Mouse (Mus musculus): ENCODE results near the gene Sdhb. TPM values are rescaled to one million over a fixed set of nuclear protein-coding genes. Genes with fewer than 3 reads are reported as not detected.

The Sdhb gene
- total and polyA plus RNA-seq, 2 experiments from 2014 or later = 194 to 529 TPM

- H3K36me3 ChIP-seq (ENCODE audit: insufficient read depth, low read length) = peaks cover 52% of the 10 kb centered on the region
Observed at GRCm38 (mm10) chr4:140992215-140992614, 31.2 kb downstream of the Sdhb start.

GRCm38 (mm10) chr4:140993846-140994245, 32.8 kb downstream of the Sdhb start:
- ATAC-seq (ENCODE audit: low FRiP score) = no peak
- peaks cover 66% of the 10 kb centered on the region for H3K36me3 ChIP-seq (ENCODE audit: insufficient read depth, low read length)
- WGBS = 90% methylated on average over 8 of the region's 8 CpGs

More at GRCm38 (mm10) chr4:140992215-140992614, 31.2 kb downstream of the Sdhb start:
- no peak for DNase-seq (ENCODE audit: low spot score)
- H3K27me3 ChIP-seq (ENCODE audit: insufficient read depth, low read length) = no peaks in the 10 kb centered on the region
- no peak overlapping the region for H3K9ac ChIP-seq (replicated peaks; ENCODE audit: low read length, poor library complexity, severe bottlenecking)
- H3K4me1 ChIP-seq (ENCODE audit: insufficient read depth, low read length) = peaks cover 6% of the 10 kb centered on the region; the same call in 1 of the 2 replicates
- H3K4me2 ChIP-seq (ENCODE audit: low read depth, low read length, poor library complexity, severe bottlenecking) = no peak overlapping the region
- no peak overlapping the region for H3K4me3 ChIP-seq (ENCODE audit: low read depth, low read length)
- no peak for ATAC-seq (ENCODE audit: low FRiP score)
- no peak for TF ChIP-seq CTCF (IDR thresholded peaks at IDR 0.05)
- no peak overlapping the region for H3K27ac ChIP-seq (ENCODE audit: low read depth, low read length)
- WGBS = 83% methylated on average over 20 of the region's 20 CpGs
- no peaks in the 10 kb centered on the region for H3K9me3 ChIP-seq (ENCODE audit: low read length)

GRCm38 (mm10) chr4:140995811-140996210, 34.8 kb downstream of the Sdhb start:
- no peaks in the 10 kb centered on the region for H3K27me3 ChIP-seq (ENCODE audit: insufficient read depth, low read length)
- WGBS = 93% methylated on average over 8 of the region's 8 CpGs

More at GRCm38 (mm10) chr4:140993846-140994245, 32.8 kb downstream of the Sdhb start:
- Histone ChIP-seq H3K4me3 (ENCODE audit: low read depth, low read length) (no peak overlapping the region), H3K4me1 (ENCODE audit: insufficient read depth, low read length) (peaks cover 6% of the 10 kb centered on the region; the same call in 1 of the 2 replicates), H3K27me3 (ENCODE audit: insufficient read depth, low read length) (no peaks in the 10 kb centered on the region), H3K4me2 (ENCODE audit: low read depth, low read length, poor library complexity, severe bottlenecking) (no peak overlapping the region), H3K27ac (ENCODE audit: low read depth, low read length) (no peak overlapping the region), H3K9ac (replicated peaks; ENCODE audit: low read length, poor library complexity, severe bottlenecking) (no peak overlapping the region), H3K9me3 (ENCODE audit: low read length) (no peaks in the 10 kb centered on the region)
- TF ChIP-seq CTCF (IDR thresholded peaks at IDR 0.05) = no peak
- no peak for DNase-seq (ENCODE audit: low spot score)

GRCm38 (mm10) chr4:140996812-140997211, 35.8 kb downstream of the Sdhb start:
- H3K27ac ChIP-seq (ENCODE audit: low read depth, low read length) = no peak overlapping the region
- no peak overlapping the region for H3K4me2 ChIP-seq (ENCODE audit: low read depth, low read length, poor library complexity, severe bottlenecking)
- no peak for ATAC-seq (ENCODE audit: low FRiP score)
- no peaks in the 10 kb centered on the region for H3K4me1 ChIP-seq (ENCODE audit: insufficient read depth, low read length)
- no peak for DNase-seq (ENCODE audit: low spot score)
- H3K9me3 ChIP-seq (ENCODE audit: low read length) = no peaks in the 10 kb centered on the region
- 98% methylated on average over 9 of the region's 9 CpGs for WGBS
- no peak for TF ChIP-seq CTCF (IDR thresholded peaks at IDR 0.05)
- peaks cover 89% of the 10 kb centered on the region for H3K36me3 ChIP-seq (ENCODE audit: insufficient read depth, low read length)
- H3K27me3 ChIP-seq (ENCODE audit: insufficient read depth, low read length) = no peaks in the 10 kb centered on the region
- H3K9ac ChIP-seq (replicated peaks; ENCODE audit: low read length, poor library complexity, severe bottlenecking) = no peak overlapping the region
- H3K4me3 ChIP-seq (ENCODE audit: low read depth, low read length) = no peak overlapping the region

More at GRCm38 (mm10) chr4:140995811-140996210, 34.8 kb downstream of the Sdhb start:
- ATAC-seq (ENCODE audit: low FRiP score) = no peak
- H3K27ac ChIP-seq (ENCODE audit: low read depth, low read length) = no peak overlapping the region
- no peaks in the 10 kb centered on the region for H3K4me1 ChIP-seq (ENCODE audit: insufficient read depth, low read length)
- H3K36me3 ChIP-seq (ENCODE audit: insufficient read depth, low read length) = peaks cover 84% of the 10 kb centered on the region
- no peak overlapping the region for H3K4me3 ChIP-seq (ENCODE audit: low read depth, low read length)
- H3K9me3 ChIP-seq (ENCODE audit: low read length) = no peaks in the 10 kb centered on the region
- no peak for DNase-seq (ENCODE audit: low spot score)
- no peak overlapping the region for H3K9ac ChIP-seq (replicated peaks; ENCODE audit: low read length, poor library complexity, severe bottlenecking)
- H3K4me2 ChIP-seq (ENCODE audit: low read depth, low read length, poor library complexity, severe bottlenecking) = no peak overlapping the region
- no peak for TF ChIP-seq CTCF (IDR thresholded peaks at IDR 0.05)

- Histone ChIP-seq H3K27ac (ENCODE audit: low read depth, low read length) (no peak overlapping the region), H3K4me2 (ENCODE audit: low read depth, low read length, poor library complexity, severe bottlenecking) (no peak overlapping the region), H3K36me3 (ENCODE audit: insufficient read depth, low read length) (peaks cover 68% of the 10 kb centered on the region), H3K4me3 (ENCODE audit: low read depth, low read length) (no peak overlapping the region), H3K9me3 (ENCODE audit: low read length) (no peaks in the 10 kb centered on the region), H3K9ac (replicated peaks; ENCODE audit: low read length, poor library complexity, severe bottlenecking) (no peak overlapping the region), H3K4me1 (ENCODE audit: insufficient read depth, low read length) (peaks cover 5% of the 10 kb centered on the region; the same call in 1 of the 2 replicates), H3K27me3 (ENCODE audit: insufficient read depth, low read length) (no peaks in the 10 kb centered on the region)
- no peak for DNase-seq (ENCODE audit: low spot score)
- 75% methylated on average over 13 of the region's 13 CpGs for WGBS
- TF ChIP-seq CTCF (IDR thresholded peaks at IDR 0.05) = peak; percentile 44
- no peak for ATAC-seq (ENCODE audit: low FRiP score)
Observed at GRCm38 (mm10) chr4:141005983-141006382, 45.0 kb downstream of the Sdhb start.

GRCm38 (mm10) chr4:141008028-141008427, 47.0 kb downstream of the Sdhb start:
- H3K27ac ChIP-seq (ENCODE audit: low read depth, low read length) = no peak overlapping the region
- DNase-seq (ENCODE audit: low spot score) (peak; percentile 32), ATAC-seq (ENCODE audit: low FRiP score) (no peak)
- TF ChIP-seq CTCF (IDR thresholded peaks at IDR 0.05) = no peak
- 68% methylated on average over 8 of the region's 8 CpGs for WGBS
- no peaks in the 10 kb centered on the region for H3K9me3 ChIP-seq (ENCODE audit: low read length)
- H3K4me3 ChIP-seq (ENCODE audit: low read depth, low read length) = no peak overlapping the region
- no peaks in the 10 kb centered on the region for H3K27me3 ChIP-seq (ENCODE audit: insufficient read depth, low read length)
- H3K4me1 ChIP-seq (ENCODE audit: insufficient read depth, low read length) = peaks cover 21% of the 10 kb centered on the region
- no peak overlapping the region for H3K9ac ChIP-seq (replicated peaks; ENCODE audit: low read length, poor library complexity, severe bottlenecking)
- H3K4me2 ChIP-seq (ENCODE audit: low read depth, low read length, poor library complexity, severe bottlenecking) = no peak overlapping the region
- H3K36me3 ChIP-seq (ENCODE audit: insufficient read depth, low read length) = peaks cover 51% of the 10 kb centered on the region

All from midbrain, postnatal 0 days (tissue).